Mouse (Mus musculus): ENCODE results near the gene Ip6k1. TPM values are rescaled to one million over a fixed set of nuclear protein-coding genes. Genes with fewer than 3 reads are reported as not detected.

The Ip6k1 gene
- polyA plus RNA-seq, 1 experiment from 2014 or later: 52.0 TPM

- no peak for ATAC-seq
- no peaks in the 10 kb centered on the region for H3K36me3 ChIP-seq (ENCODE audit: insufficient read depth, low read length)
- no peak overlapping the region for H3K4me2 ChIP-seq (replicated peaks; ENCODE audit: low read depth, low read length)
- no peak for TF ChIP-seq EP300 (IDR thresholded peaks at IDR 0.05)
- no peak for TF ChIP-seq CTCF (IDR thresholded peaks at IDR 0.05)
- no peak for DNase-seq (ENCODE audit: low spot score)
- no peaks in the 10 kb centered on the region for H3K4me1 ChIP-seq (ENCODE audit: insufficient read depth, low read depth, low read length)
- no peak overlapping the region for H3K4me3 ChIP-seq (ENCODE audit: low read depth, low read length)
- no peak overlapping the region for H3K9ac ChIP-seq (replicated peaks; ENCODE audit: low read depth)
- 92% methylated on average over 21 of the region's 21 CpGs for WGBS
- no peaks in the 10 kb centered on the region for H3K27me3 ChIP-seq (replicated peaks; ENCODE audit: insufficient read depth, low read length)
- H3K27ac ChIP-seq (ENCODE audit: low read length): no peak overlapping the region
- no peaks in the 10 kb centered on the region for H3K9me3 ChIP-seq (ENCODE audit: low read length)
Measured at GRCm38 (mm10) chr9:107995513-107995912, 6.8 kb upstream of the Ip6k1 start.

- Histone ChIP-seq H3K4me3 (ENCODE audit: low read depth, low read length) (no peak within 1 kb of the TSS), H3K27ac (ENCODE audit: low read length) (no peak within 1 kb of the TSS), H3K9me3 (ENCODE audit: low read length) (no peaks in the 10 kb centered on the region), H3K9ac (replicated peaks; ENCODE audit: low read depth) (no peak within 1 kb of the TSS), H3K27me3 (replicated peaks; ENCODE audit: insufficient read depth, low read length) (no peaks in the 10 kb centered on the region), H3K36me3 (ENCODE audit: insufficient read depth, low read length) (no peaks in the 10 kb centered on the region), H3K4me2 (replicated peaks; ENCODE audit: low read depth, low read length) (no peak within 1 kb of the TSS), H3K4me1 (ENCODE audit: insufficient read depth, low read depth, low read length) (no peaks in the 10 kb centered on the region)
- ATAC-seq: no peak
- DNase-seq (ENCODE audit: low spot score): no peak
- WGBS: 87% methylated on average over 5 of the region's 5 CpGs
- TF ChIP-seq EP300 (IDR thresholded peaks at IDR 0.05) (no peak), CTCF (IDR thresholded peaks at IDR 0.05) (no peak)
Measured at GRCm38 (mm10) chr9:107996049-107996448, 6.3 kb upstream of the Ip6k1 start, which contains the start of gene Gm20662. Gm20662 (plus strand) TSS chr9:107996349.

- under 1% methylated on average over 47 of the region's 50 CpGs for WGBS
- ATAC-seq: peak; percentile 32
- Histone ChIP-seq H3K27me3 (replicated peaks; ENCODE audit: insufficient read depth, low read length) (no peaks in the 10 kb centered on the region), H3K27ac (ENCODE audit: low read length) (peak overlapping the region; percentile 97), H3K4me2 (replicated peaks; ENCODE audit: low read depth, low read length) (peak overlapping the region; percentile 75), H3K4me1 (ENCODE audit: insufficient read depth, low read depth, low read length) (peaks cover 9% of the 10 kb centered on the region), H3K9ac (replicated peaks; ENCODE audit: low read depth) (peak overlapping the region; percentile 100), H3K4me3 (ENCODE audit: low read depth, low read length) (peak overlapping the region; percentile 91), H3K9me3 (ENCODE audit: low read length) (no peaks in the 10 kb centered on the region), H3K36me3 (ENCODE audit: insufficient read depth, low read length) (no peaks in the 10 kb centered on the region)
- peak; percentile 52 for DNase-seq (ENCODE audit: low spot score)
- no peak for TF ChIP-seq CTCF (IDR thresholded peaks at IDR 0.05)
- TF ChIP-seq EP300 (IDR thresholded peaks at IDR 0.05): no peak
Measured at GRCm38 (mm10) chr9:108002778-108003530, 653 bp downstream of the Ip6k1 start.

- H3K9me3 ChIP-seq (ENCODE audit: low read length): no peaks in the 10 kb centered on the region
- H3K4me2 ChIP-seq (replicated peaks; ENCODE audit: low read depth, low read length): peak overlapping the region; percentile 75
- peaks cover 9% of the 10 kb centered on the region for H3K4me1 ChIP-seq (ENCODE audit: insufficient read depth, low read depth, low read length)
- ATAC-seq (no peak), DNase-seq (ENCODE audit: low spot score) (peak; percentile 37)
- WGBS: 18% methylated on average over 8 of the region's 8 CpGs
- H3K27ac ChIP-seq (ENCODE audit: low read length): peak overlapping the region; percentile 97
- peak overlapping the region; percentile 100 for H3K9ac ChIP-seq (replicated peaks; ENCODE audit: low read depth)
- H3K27me3 ChIP-seq (replicated peaks; ENCODE audit: insufficient read depth, low read length): no peaks in the 10 kb centered on the region
- TF ChIP-seq EP300 (IDR thresholded peaks at IDR 0.05) (no peak), CTCF (IDR thresholded peaks at IDR 0.05) (no peak)
- peak overlapping the region; percentile 91 for H3K4me3 ChIP-seq (ENCODE audit: low read depth, low read length)
- H3K36me3 ChIP-seq (ENCODE audit: insufficient read depth, low read length): no peaks in the 10 kb centered on the region
Measured at GRCm38 (mm10) chr9:108003531-108003890, 1.2 kb downstream of the Ip6k1 start.

GRCm38 (mm10) chr9:108008041-108008440 lies 5.7 kb downstream of the Ip6k1 start:
- Histone ChIP-seq H3K9ac (replicated peaks; ENCODE audit: low read depth) (no peak overlapping the region), H3K4me1 (ENCODE audit: insufficient read depth, low read depth, low read length) (peaks cover 6% of the 10 kb centered on the region), H3K36me3 (ENCODE audit: insufficient read depth, low read length) (no peaks in the 10 kb centered on the region), H3K4me2 (replicated peaks; ENCODE audit: low read depth, low read length) (no peak overlapping the region), H3K9me3 (ENCODE audit: low read length) (no peaks in the 10 kb centered on the region), H3K27ac (ENCODE audit: low read length) (no peak overlapping the region), H3K27me3 (replicated peaks; ENCODE audit: insufficient read depth, low read length) (no peaks in the 10 kb centered on the region), H3K4me3 (ENCODE audit: low read depth, low read length) (no peak overlapping the region)
- ATAC-seq: no peak
- TF ChIP-seq CTCF (IDR thresholded peaks at IDR 0.05): no peak
- TF ChIP-seq EP300 (IDR thresholded peaks at IDR 0.05): no peak
- 60% methylated on average over 5 of the region's 5 CpGs for WGBS
- no peak for DNase-seq (ENCODE audit: low spot score)

GRCm38 (mm10) chr9:108010385-108010784 lies 8.1 kb downstream of the Ip6k1 start:
- H3K9ac ChIP-seq (replicated peaks; ENCODE audit: low read depth): no peak overlapping the region
- H3K9me3 ChIP-seq (ENCODE audit: low read length): no peaks in the 10 kb centered on the region
- ATAC-seq (no peak), DNase-seq (ENCODE audit: low spot score) (no peak)
- H3K4me2 ChIP-seq (replicated peaks; ENCODE audit: low read depth, low read length): no peak overlapping the region
- no peaks in the 10 kb centered on the region for H3K36me3 ChIP-seq (ENCODE audit: insufficient read depth, low read length)
- H3K4me1 ChIP-seq (ENCODE audit: insufficient read depth, low read depth, low read length): no peaks in the 10 kb centered on the region; the same call in 1 of the 2 replicates
- H3K27me3 ChIP-seq (replicated peaks; ENCODE audit: insufficient read depth, low read length): no peaks in the 10 kb centered on the region
- TF ChIP-seq EP300 (IDR thresholded peaks at IDR 0.05) (no peak), CTCF (IDR thresholded peaks at IDR 0.05) (no peak)
- no peak overlapping the region for H3K27ac ChIP-seq (ENCODE audit: low read length)
- H3K4me3 ChIP-seq (ENCODE audit: low read depth, low read length): no peak overlapping the region
